In genomic region chr1:66896556-66896955, GRCm38 (mm10) we compare ENCODE assay signal across 8 mouse cellular contexts. TPM values are rescaled to one million over a fixed set of nuclear protein-coding genes. Genes with fewer than 3 reads are reported as not detected.
DNase-seq lines count a peak whose midpoint lies in the region; ATAC-seq and TF ChIP-seq lines count a peak whose summit lies in the region.

No protein-coding gene starts in this region.

- TF ChIP-seq CTCF in embryonic fibroblast, embryonic 13.5 days (IDR thresholded peaks at IDR 0.05; ENCODE audit: borderline replicate concordance, insufficient read depth, low read length), result no peak
- no peak for TF ChIP-seq CTCF in olfactory bulb, adult 2 months (IDR thresholded peaks at IDR 0.05; ENCODE audit: insufficient read depth, low read depth, low read length)

- no peak overlapping the region for H3K4me3 ChIP-seq in embryonic fibroblast, embryonic 13.5 days (ENCODE audit: insufficient read depth, low read length)
- H3K4me3 ChIP-seq in intestine, embryonic 16.5 days (ENCODE audit: low read length), result peak overlapping the region; percentile 5; the same call in 1 of the 2 replicates
- no peak overlapping the region; the same call in 1 of the 2 replicates for H3K4me3 ChIP-seq in olfactory bulb, adult 2 months (ENCODE audit: insufficient read depth, low read depth, low read length)

- DNase-seq in layer of hippocampus, adult 9-10 months (ENCODE audit: low spot score), result peak; percentile 1
- DNase-seq in layer of hippocampus, postnatal 25 days (ENCODE audit: extremely low spot score in 1 of 2, low spot score in 1 of 2), result no peak
- no peak for DNase-seq in urinary bladder, adult 2 months (ENCODE audit: low spot score)
- no peak for DNase-seq in right cerebral cortex, postnatal 25 days
- DNase-seq in embryo, embryonic 10.5 days (ENCODE audit: low spot score), result no peak

- no peak for TF ChIP-seq POLR2A in embryonic fibroblast, embryonic 13.5 days (IDR thresholded peaks at IDR 0.05; ENCODE audit: low read depth, low read length)
- no peak for TF ChIP-seq POLR2A in olfactory bulb, adult 2 months (IDR thresholded peaks at IDR 0.05; ENCODE audit: insufficient read depth, low read depth, low read length)

- H3K36me3 ChIP-seq in intestine, embryonic 16.5 days (ENCODE audit: control insufficient read depth, insufficient read depth, low read length), result no peaks in the 10 kb centered on the region

- H3K9me3 ChIP-seq in intestine, embryonic 16.5 days (ENCODE audit: control insufficient read depth, low read length), result no peaks in the 10 kb centered on the region

- WGBS in intestine, embryonic 16.5 days, result 39% methylated on average over 5 of the region's 5 CpGs
- 8% methylated on average over 5 of the region's 5 CpGs for WGBS in olfactory bulb, adult 2 months

- peaks cover 9% of the 10 kb centered on the region for H3K4me1 ChIP-seq in embryonic fibroblast, embryonic 13.5 days (ENCODE audit: control insufficient read depth, insufficient read depth, low read length)
- H3K4me1 ChIP-seq in intestine, embryonic 16.5 days (ENCODE audit: control insufficient read depth, insufficient read depth, low read length), result peaks cover 11% of the 10 kb centered on the region
- H3K4me1 ChIP-seq in olfactory bulb, adult 2 months (ENCODE audit: control insufficient read depth, insufficient read depth, low read length), result no peaks in the 10 kb centered on the region

- peak overlapping the region; percentile 34 for H3K4me2 ChIP-seq in intestine, embryonic 16.5 days (ENCODE audit: low read depth, low read length)

- H3K27ac ChIP-seq in embryonic fibroblast, embryonic 13.5 days (ENCODE audit: insufficient read depth, low read length), result peak overlapping the region; percentile 12; the same call in 1 of the 2 replicates
- H3K27ac ChIP-seq in intestine, embryonic 16.5 days (ENCODE audit: low read length), result no peak overlapping the region
- H3K27ac ChIP-seq in olfactory bulb, adult 2 months (ENCODE audit: insufficient read depth, low read depth, low read length), result peak overlapping the region; percentile 61

- H3K9ac ChIP-seq in intestine, embryonic 16.5 days (ENCODE audit: low read depth, low read length), result peak overlapping the region; percentile 30; the same call in 1 of the 2 replicates

- ATAC-seq in intestine, embryonic 16.5 days, result no peak

- H3K27me3 ChIP-seq in intestine, embryonic 16.5 days (replicated peaks; ENCODE audit: control insufficient read depth, insufficient read depth, low read length), result no peaks in the 10 kb centered on the region

RNA-seq across cellular contexts. Expression of gene Acadl, which starts 33.5 kb away (rescaled TPM):
- total RNA-seq in layer of hippocampus, postnatal 25 days (2021), result 10 to 100 TPM; 32.1 to 32.4 TPM
- polyA plus RNA-seq in embryonic fibroblast, embryonic 13.5 days (2011; ENCODE audit: insufficient read length, low read depth, missing spikeins), result 75.7 and 80.5 TPM in 2 replicates
- 309 and 355 TPM in 2 replicates for polyA plus RNA-seq in intestine, embryonic 16.5 days (2015; fragmentation: Nextera tagmentation; extraction: Ambion mirVana)
- not detected in 2 replicates for polyA plus RNA-seq in olfactory bulb, adult 2 months (2012; ENCODE audit: insufficient read depth, insufficient read length, low replicate concordance, missing spikeins)
- polyA plus RNA-seq in urinary bladder, adult 2 months (2012; rRNA removed), result 102 and 112 TPM in 2 replicates

RNA-seq across cellular contexts. Expression of gene Myl1, which starts 48.6 kb away (rescaled TPM):
- total RNA-seq in layer of hippocampus, postnatal 25 days (2021), result 1 to 10 TPM; 1.2 to 1.4 TPM
- 0.95 TPM in 1 of 2 replicates, not detected in the other for polyA plus RNA-seq in embryonic fibroblast, embryonic 13.5 days (2011; ENCODE audit: insufficient read length, low read depth, missing spikeins)
- 12.7 TPM in 2 replicates for polyA plus RNA-seq in intestine, embryonic 16.5 days (2015; fragmentation: Nextera tagmentation; extraction: Ambion mirVana)
- not detected in 2 replicates for polyA plus RNA-seq in olfactory bulb, adult 2 months (2012; ENCODE audit: insufficient read depth, insufficient read length, low replicate concordance, missing spikeins)
- polyA plus RNA-seq in urinary bladder, adult 2 months (2012; rRNA removed), result 1.8 and 1.9 TPM in 2 replicates
